Mouse (Mus musculus) embryonic facial prominence, embryonic 15.5 days (tissue): ENCODE results near the gene Irf3. TPM values are rescaled to one million over a fixed set of nuclear protein-coding genes. Genes with fewer than 3 reads are reported as not detected.

ENCODE experiments used
- ATAC-seq: fragments of 200-750 bp; cut with Nextera tagmentation; 2 replicates; pipeline ENCODE4 v1.8.0; 2017; ENCODE audit warnings: low read depth, moderate TSS enrichment; ENCODE audit not compliant: insufficient number of reproducible peaks, low FRiP score, low TSS enrichment
- H3K27ac ChIP-seq: fragments of 300-500 bp; sonication (generic); replicated peaks from 2 replicates; pipeline ENCODE4 v1.5.1; 2015; ENCODE audit warnings: mild to moderate bottlenecking, inconsistent platforms
- H3K27me3 ChIP-seq: fragments of 300-500 bp; sonication (generic); 2 replicates; pipeline ENCODE4 v1.6.1; 2015; ENCODE audit warnings: inconsistent platforms
- H3K36me3 ChIP-seq: fragments of 300-500 bp; sonication (generic); 2 replicates; pipeline ENCODE4 v1.6.1; 2015; ENCODE audit warnings: mild to moderate bottlenecking, inconsistent platforms
- H3K4me1 ChIP-seq: fragments of 300-500 bp; sonication (generic); 2 replicates; pipeline ENCODE4 v1.6.1; 2015; ENCODE audit warnings: inconsistent platforms
- H3K4me2 ChIP-seq: fragments of 300-500 bp; sonication (generic); replicated peaks from 2 replicates; pipeline ENCODE4 v1.6.1; 2015; ENCODE audit warnings: mild to moderate bottlenecking, inconsistent platforms
- H3K4me3 ChIP-seq: fragments of 300-500 bp; sonication (generic); replicated peaks from 2 replicates; pipeline ENCODE4 v1.5.1; 2015; ENCODE audit warnings: mild to moderate bottlenecking, inconsistent platforms
- H3K9ac ChIP-seq: fragments of 300-500 bp; sonication (generic); 2 replicates; pipeline ENCODE4 v1.6.1; 2015; ENCODE audit warnings: inconsistent platforms
- H3K9me3 ChIP-seq: fragments of 300-500 bp; sonication (generic); replicated peaks from 2 replicates; pipeline ENCODE4 v1.6.1; 2016; ENCODE audit warnings: inconsistent platforms
- WGBS: fragments of 180-500 bp; shearing (Covaris S2); methylation state at CpG from one replicate; pipeline ENCODE4 v1.1.7; 2015; 5-methylcytosine and 5-hydroxymethylcytosine counted together
- polyA plus RNA-seq: library from polyadenylated mRNA; unstranded; fragments of >200 nt; fragmentation: Nextera tagmentation; extraction: Ambion mirVana; gene quantifications from 2 replicates; pipeline ENCODE4 v1.2.1, GENCODE M21; 2015

Irf3 gene
- polyA plus RNA-seq, 1 experiment from 2014 or later = 110 TPM

- Histone ChIP-seq H3K9ac (peak overlapping the region; percentile 80), H3K27ac (peak overlapping the region; percentile 94), H3K27me3 (no peaks in the 10 kb centered on the region), H3K4me1 (peaks cover 43% of the 10 kb centered on the region), H3K9me3 (no peaks in the 10 kb centered on the region), H3K4me3 (peak overlapping the region; percentile 77), H3K36me3 (peaks cover 62% of the 10 kb centered on the region), H3K4me2 (peak overlapping the region; percentile 77)
- WGBS = 7% methylated on average over 10 of the region's 10 CpGs
- ATAC-seq = no peak
Observed at GRCm38 (mm10) chr7:44996672-44997071, 776 bp upstream of the Irf3 start.

- ATAC-seq = no peak
- WGBS = 2% methylated on average over 15 of the region's 15 CpGs
- Histone ChIP-seq H3K4me1 (peaks cover 43% of the 10 kb centered on the region), H3K27me3 (no peaks in the 10 kb centered on the region), H3K9me3 (no peaks in the 10 kb centered on the region), H3K9ac (peak overlapping the region; percentile 80), H3K4me2 (peak overlapping the region; percentile 77), H3K27ac (peak overlapping the region; percentile 94), H3K4me3 (peak overlapping the region; percentile 77), H3K36me3 (peaks cover 62% of the 10 kb centered on the region)
Observed at GRCm38 (mm10) chr7:44997940-44998428, 536 bp downstream of the Irf3 start.

GRCm38 (mm10) chr7:44998501-44998955, 1.1 kb downstream of the Irf3 start, which contains the start of gene Bcl2l12:
TSS of gene Bcl2l12 (minus strand) at chr7:44998712.
- Histone ChIP-seq H3K4me3 (peak within 1 kb of the TSS; percentile 77), H3K27ac (peak within 1 kb of the TSS; percentile 94), H3K9ac (peak within 1 kb of the TSS; percentile 80), H3K4me1 (peaks cover 43% of the 10 kb centered on the region), H3K9me3 (no peaks in the 10 kb centered on the region), H3K27me3 (no peaks in the 10 kb centered on the region), H3K4me2 (peak within 1 kb of the TSS; percentile 77), H3K36me3 (peaks cover 62% of the 10 kb centered on the region)
- ATAC-seq = no peak
- under 1% methylated on average over 18 of the region's 18 CpGs for WGBS

GRCm38 (mm10) chr7:44999753-45000152, 2.3 kb downstream of the Irf3 start:
- ATAC-seq = no peak
- WGBS = 71% methylated on average over 11 of the region's 11 CpGs
- Histone ChIP-seq H3K9me3 (no peaks in the 10 kb centered on the region), H3K27me3 (no peaks in the 10 kb centered on the region), H3K9ac (no peak overlapping the region), H3K4me1 (peaks cover 43% of the 10 kb centered on the region), H3K36me3 (peaks cover 62% of the 10 kb centered on the region), H3K27ac (0 out of 2 replicates have a peak overlapping the region, but pooled peaks have one; percentile 4), H3K4me3 (no peak overlapping the region), H3K4me2 (0 out of 2 replicates have a peak overlapping the region, but pooled peaks have one; percentile 77)

GRCm38 (mm10) chr7:45000539-45001114, 3.2 kb downstream of the Irf3 start:
- Histone ChIP-seq H3K4me3 (no peak overlapping the region), H3K27me3 (no peaks in the 10 kb centered on the region), H3K9me3 (no peaks in the 10 kb centered on the region), H3K4me2 (no peak overlapping the region), H3K4me1 (peaks cover 42% of the 10 kb centered on the region), H3K9ac (no peak overlapping the region), H3K27ac (peak overlapping the region; percentile 34; the same call in 1 of the 2 replicates), H3K36me3 (peaks cover 61% of the 10 kb centered on the region)
- ATAC-seq = no peak
- 84% methylated on average over 21 of the region's 21 CpGs for WGBS

GRCm38 (mm10) chr7:45002440-45002839, 5.0 kb downstream of the Irf3 start:
- Histone ChIP-seq H3K4me1 (peaks cover 30% of the 10 kb centered on the region), H3K27me3 (no peaks in the 10 kb centered on the region), H3K9ac (no peak overlapping the region), H3K4me2 (no peak overlapping the region), H3K27ac (no peak overlapping the region), H3K4me3 (no peak overlapping the region), H3K9me3 (no peaks in the 10 kb centered on the region), H3K36me3 (peaks cover 79% of the 10 kb centered on the region)
- 78% methylated on average over 7 of the region's 7 CpGs for WGBS
- no peak for ATAC-seq

GRCm38 (mm10) chr7:45004546-45004945, 7.1 kb downstream of the Irf3 start:
- Histone ChIP-seq H3K4me1 (peaks cover 18% of the 10 kb centered on the region), H3K4me3 (no peak overlapping the region), H3K36me3 (peaks cover 98% of the 10 kb centered on the region), H3K27ac (no peak overlapping the region), H3K27me3 (no peaks in the 10 kb centered on the region), H3K9me3 (no peaks in the 10 kb centered on the region), H3K9ac (no peak overlapping the region), H3K4me2 (no peak overlapping the region)
- no peak for ATAC-seq
- 51% methylated on average over 3 of the region's 3 CpGs for WGBS

GRCm38 (mm10) chr7:45005321-45005992, 8.0 kb downstream of the Irf3 start:
- Histone ChIP-seq H3K9ac (no peak overlapping the region), H3K9me3 (no peaks in the 10 kb centered on the region), H3K4me2 (no peak overlapping the region), H3K27ac (no peak overlapping the region), H3K4me1 (peaks cover 10% of the 10 kb centered on the region), H3K4me3 (no peak overlapping the region), H3K36me3 (peaks cover 98% of the 10 kb centered on the region), H3K27me3 (no peaks in the 10 kb centered on the region)
- WGBS = 89% methylated on average over 6 of the region's 6 CpGs
- no peak for ATAC-seq

GRCm38 (mm10) chr7:45006503-45006902, 9.1 kb downstream of the Irf3 start:
- Histone ChIP-seq H3K9me3 (no peaks in the 10 kb centered on the region), H3K27ac (no peak overlapping the region), H3K36me3 (peaks cover 97% of the 10 kb centered on the region), H3K27me3 (no peaks in the 10 kb centered on the region), H3K4me3 (no peak overlapping the region), H3K4me1 (peaks cover under 1% of the 10 kb centered on the region; the same call in 1 of the 2 replicates), H3K9ac (no peak overlapping the region), H3K4me2 (no peak overlapping the region)
- WGBS = 93% methylated on average over 12 of the region's 12 CpGs
- ATAC-seq = no peak

- ATAC-seq = no peak
- Histone ChIP-seq H3K4me2 (no peak overlapping the region), H3K4me3 (no peak overlapping the region), H3K36me3 (peaks cover 97% of the 10 kb centered on the region), H3K9me3 (no peaks in the 10 kb centered on the region), H3K9ac (no peak overlapping the region), H3K4me1 (no peaks in the 10 kb centered on the region), H3K27me3 (no peaks in the 10 kb centered on the region), H3K27ac (no peak overlapping the region)
- 94% methylated on average over 29 of the region's 29 CpGs for WGBS
Observed at GRCm38 (mm10) chr7:45007141-45007540, 9.7 kb downstream of the Irf3 start.

- Histone ChIP-seq H3K36me3 (peaks cover 97% of the 10 kb centered on the region), H3K9ac (no peak overlapping the region), H3K4me1 (no peaks in the 10 kb centered on the region), H3K9me3 (no peaks in the 10 kb centered on the region), H3K27me3 (no peaks in the 10 kb centered on the region), H3K27ac (no peak overlapping the region), H3K4me2 (no peak overlapping the region), H3K4me3 (no peak overlapping the region)
- no peak for ATAC-seq
- 94% methylated on average over 30 of the region's 30 CpGs for WGBS
Observed at GRCm38 (mm10) chr7:45007846-45008245, 10.4 kb downstream of the Irf3 start.
